Mouse (Mus musculus) left cerebral cortex, adult 2 months (tissue): ENCODE data around the gene Inka1. TPM values are rescaled to one million over a fixed set of nuclear protein-coding genes. Genes with fewer than 3 reads are reported as not detected.
"Not testable (repeated sequence)": the region's sequence is repeated elsewhere in the genome, so short reads cannot be mapped to it uniquely, and the experiment has no call there.

Experiments used
- DNase-seq, 2 experiments: peaks; one replicate each; pipeline ENCODE4 v3.0.0; 2021 to 2022; ENCODE audit warnings: low spot score in 2 of 2, mixed read lengths in 1 of 2; ENCODE audit errors: extremely low spot score in 1 of 2
- H3K27ac ChIP-seq: fragments of 200-600 bp; 2 replicates; pipeline ENCODE4 v1.8.1; 2022
- H3K4me3 ChIP-seq: fragments of 200-600 bp; 2 replicates; pipeline ENCODE4 v1.8.1; 2022
- CTCF ChIP-seq: fragments of 200-600 bp; IDR thresholded peaks from 2 replicates; pipeline ENCODE4 v1.8.1; 2022; ENCODE audit warnings: antibody characterized with exemption, mild to moderate bottlenecking, moderate library complexity
- intact Hi-C: fragments of 180-260 bp; cut with DNase I; formaldehyde crosslinking; loops from one replicate; pipeline ENCODE4 v1.15.1; 2025
- long read RNA-seq, 2 experiments: library from polyadenylated mRNA; stranded (forward); transcript quantifications; one replicate each; pipeline ENCODE4 v2.0.0; 2021; ENCODE audit warnings: borderline mapping rate in 2 of 2
- total RNA-seq, 2 experiments: library from RNA; stranded (reverse); gene quantifications; 2 replicates each; pipeline ENCODE4 v1.2.3; 2021

Gene Inka1
- 1 to 10 TPM; 2.8 to 4.0 TPM for total RNA-seq
- long read RNA-seq, experiment 1, partial matches to known transcripts: 0 of 3 reads
- long read RNA-seq, experiment 1, other reads (novel, unspliced or antisense): 0 of 3 reads
- long read RNA-seq, experiment 2, partial matches to known transcripts: 0 of 1 reads
- long read RNA-seq, experiment 2, other reads (novel, unspliced or antisense): 0 of 1 reads

- H3K4me3 ChIP-seq: peak within 1 kb of the TSS; percentile 59
- no peak; the same call in none of the 2 replicates for TF ChIP-seq CTCF
- intact Hi-C loops: loop anchor here (1.0 kb wide), 2 partner anchors 22 to 81 kb away; no protein-coding TSS in a partner anchor
- H3K27ac ChIP-seq: peak within 1 kb of the TSS; percentile 87
- peak; percentile 75 to 77 for DNase-seq
Measured at GRCm38 (mm10) chr9:107985131-107986119, at the start of gene Inka1. Gene Inka1 (minus strand): TSS chr9:107985879.

DNA sequence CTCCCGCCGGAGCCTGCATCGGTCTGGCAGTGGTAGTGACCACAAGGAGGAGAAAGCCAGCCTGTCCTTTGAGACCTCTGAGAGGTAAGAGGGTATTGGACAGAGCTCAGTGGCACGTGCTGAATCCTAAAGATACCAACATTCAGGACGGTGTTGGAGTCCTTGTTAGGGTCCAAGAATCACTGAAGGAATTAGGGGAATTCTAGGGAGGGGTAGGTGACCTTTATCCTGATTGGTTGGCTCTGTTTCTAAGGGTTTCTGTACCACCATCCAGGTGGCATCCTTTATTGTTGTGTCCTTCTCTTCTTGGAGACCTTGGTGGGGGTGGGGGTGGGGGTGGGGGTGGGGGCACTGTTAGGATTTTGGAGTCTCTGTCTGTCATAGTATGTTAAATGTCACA lies 46.4 kb upstream of the Inka1 start:
- no peak for TF ChIP-seq CTCF
- intact Hi-C loops: no loop called here
- Histone ChIP-seq H3K27ac (no peak overlapping the region), H3K4me3 (no peak overlapping the region)
- no peak for DNase-seq

- Histone ChIP-seq H3K4me3 (no peak overlapping the region), H3K27ac (no peak overlapping the region)
- intact Hi-C loops: no loop called here
- TF ChIP-seq CTCF: peak; percentile 15
- no peak for DNase-seq
Measured at GRCm38 (mm10) chr9:108027867-108028266, 42.2 kb upstream of the Inka1 start.

GRCm38 (mm10) chr9:108026584-108026983 lies 40.9 kb upstream of the Inka1 start:
- intact Hi-C loops: no loop called here
- H3K4me3 ChIP-seq: no peak overlapping the region
- TF ChIP-seq CTCF: peak; percentile 33
- no peak for DNase-seq
- no peak overlapping the region for H3K27ac ChIP-seq

- no peak for DNase-seq
- Histone ChIP-seq H3K4me3 (no peak overlapping the region), H3K27ac (no peak overlapping the region)
- TF ChIP-seq CTCF: no peak
- intact Hi-C loops: no loop called here
Measured at GRCm38 (mm10) chr9:108023216-108023615, 37.5 kb upstream of the Inka1 start.

DNA sequence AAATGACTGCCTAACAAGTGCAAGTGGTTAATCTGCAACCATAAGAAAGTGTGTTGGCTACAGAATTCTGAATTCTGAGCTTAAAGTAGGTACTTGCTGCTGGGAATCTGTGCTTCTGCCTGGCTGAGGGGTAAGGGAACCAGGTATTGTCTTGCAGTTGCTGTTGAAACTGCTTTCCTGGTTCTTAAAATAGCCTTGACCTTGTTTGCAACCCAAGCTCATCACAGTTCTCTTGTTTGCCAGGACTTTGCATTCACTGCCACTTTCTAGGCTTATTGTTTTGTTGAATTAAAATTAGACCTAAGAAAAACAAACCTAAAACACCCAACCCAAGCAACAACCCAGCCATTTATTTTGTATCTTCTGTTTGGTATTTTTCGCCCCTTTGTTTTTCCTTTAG lies 35.1 kb upstream of the Inka1 start:
- no peak for TF ChIP-seq CTCF
- Histone ChIP-seq H3K4me3 (no peak overlapping the region), H3K27ac (no peak overlapping the region; the same call in 1 of the 2 replicates)
- intact Hi-C loops: no loop called here
- DNase-seq: no peak

- DNase-seq: no peak
- no peak for TF ChIP-seq CTCF
Measured at GRCm38 (mm10) chr9:108017127-108017526, 31.4 kb upstream of the Inka1 start.

DNA sequence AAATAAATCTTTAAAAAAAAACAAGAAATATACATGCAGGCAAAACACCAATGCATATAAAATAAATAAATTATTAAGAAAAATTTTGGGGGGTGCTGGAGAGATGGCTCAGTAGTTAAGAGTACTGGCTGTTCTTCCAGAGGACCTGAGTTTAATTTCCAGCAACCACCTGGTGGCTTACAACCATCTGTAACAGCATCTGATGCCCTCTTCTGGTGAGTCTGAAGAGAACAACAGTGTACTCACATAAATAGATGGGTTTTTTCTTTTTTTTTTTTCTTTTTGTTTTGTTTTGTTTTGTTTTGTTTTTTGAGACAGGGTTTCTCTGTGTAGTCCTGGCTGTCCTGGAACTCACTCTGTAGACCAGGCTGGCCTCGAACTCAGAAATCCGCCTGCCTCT lies 27.9 kb upstream of the Inka1 start:
- H3K4me3 ChIP-seq, H3K27ac ChIP-seq, DNase-seq: not testable (repeated sequence)
- peak; percentile 13 for TF ChIP-seq CTCF
- intact Hi-C loops: loop anchor here (2.0 kb wide), 1 partner anchor 51 kb away; no protein-coding TSS in a partner anchor

More at GRCm38 (mm10) chr9:108017127-108017526, 31.4 kb upstream of the Inka1 start:
- H3K4me3 ChIP-seq: no peak overlapping the region
- H3K27ac ChIP-seq: no peak overlapping the region
- intact Hi-C loops: no loop called here

DNA sequence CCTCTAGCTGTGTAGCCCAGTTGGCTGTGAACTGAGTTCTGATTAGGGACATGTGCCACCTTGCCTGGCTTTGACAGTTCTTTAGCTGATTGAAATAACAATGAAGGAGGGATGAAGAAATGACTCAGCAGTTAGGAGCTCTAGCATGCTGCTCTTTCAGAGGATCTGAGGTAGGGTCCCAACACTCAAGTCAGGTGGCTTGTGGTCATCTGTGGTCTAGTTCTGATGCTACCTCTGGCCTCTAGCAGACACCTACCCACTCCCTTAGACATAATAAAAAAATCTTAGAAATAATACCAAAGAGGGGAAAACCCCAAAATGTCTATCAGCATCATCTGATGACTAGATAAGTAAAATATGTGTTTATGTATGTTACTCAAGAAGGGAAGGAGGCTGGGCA lies 24.7 kb upstream of the Inka1 start:
- Histone ChIP-seq H3K27ac (no peak overlapping the region), H3K4me3 (no peak overlapping the region)
- no peak for TF ChIP-seq CTCF
- intact Hi-C loops: no loop called here
- no peak for DNase-seq

DNA sequence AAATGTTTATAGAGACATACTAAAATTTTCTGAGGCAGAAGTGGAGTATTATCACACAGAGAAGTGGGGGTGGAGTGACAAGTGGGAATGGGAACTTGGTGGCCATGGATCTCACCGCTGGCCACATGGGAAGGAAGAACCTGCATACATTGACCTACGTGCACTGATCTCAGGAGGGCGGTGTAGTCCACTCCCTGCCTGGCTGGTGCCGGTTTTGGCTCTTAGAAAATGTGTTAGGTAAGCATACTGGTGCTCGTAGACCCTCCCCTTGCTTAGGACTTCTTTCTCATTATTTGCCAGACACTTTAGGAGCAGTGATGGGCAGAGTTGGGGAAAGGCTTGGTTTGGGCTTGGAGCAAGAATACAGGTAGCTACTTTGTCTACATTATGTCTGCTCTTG lies 22.4 kb upstream of the Inka1 start:
- DNase-seq: no peak
- intact Hi-C loops: no loop called here
- no peak for TF ChIP-seq CTCF
- no peak overlapping the region for H3K27ac ChIP-seq
- no peak overlapping the region for H3K4me3 ChIP-seq

DNA sequence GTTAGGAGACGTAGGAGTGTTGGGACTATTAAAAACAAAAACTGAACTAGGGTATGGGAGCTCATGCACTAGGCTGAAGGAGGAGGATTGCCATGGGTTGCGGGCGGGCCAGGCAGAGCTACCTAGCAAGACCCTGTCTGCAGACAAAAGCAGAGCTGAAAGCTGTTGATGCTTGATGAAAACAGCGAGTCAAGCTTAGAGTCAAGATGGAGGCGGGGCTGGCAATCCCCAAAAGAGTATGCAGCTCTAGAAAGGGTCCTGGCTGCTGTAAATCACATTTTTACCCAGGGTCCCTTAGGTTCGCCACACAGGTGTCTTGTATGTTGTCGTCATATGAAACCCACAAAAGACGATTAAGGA lies 17.8 kb upstream of the Inka1 start:
- no peak for DNase-seq
- intact Hi-C loops: no loop called here
- no peak for TF ChIP-seq CTCF
- Histone ChIP-seq H3K27ac (peak overlapping the region; percentile 99), H3K4me3 (peak overlapping the region; percentile 75)
